Mouse (Mus musculus) forebrain, postnatal 0 days (tissue): Measurements from ENCODE around the gene Adamts14. TPM values are rescaled to one million over a fixed set of nuclear protein-coding genes. Genes with fewer than 3 reads are reported as not detected.

Source experiments
- ATAC-seq: fragments of 200-750 bp; cut with Nextera tagmentation; 2 replicates; pipeline ENCODE4 v1.8.0; 2017; ENCODE audit warnings: mild to moderate bottlenecking, moderate library complexity
- DNase-seq: peaks from one replicate; pipeline ENCODE4 v3.0.0-alpha.2; 2015
- H3K27ac ChIP-seq: fragments of 300-500 bp; sonication (generic); 2 replicates; pipeline ENCODE4 v1.5.1; 2014; ENCODE audit warnings: low read depth, mild to moderate bottlenecking, antibody characterized with exemption, low read length, moderate library complexity, mixed read lengths
- H3K27me3 ChIP-seq: fragments of 300-500 bp; sonication (generic); 2 replicates; pipeline ENCODE4 v1.6.1; 2014; ENCODE audit warnings: mild to moderate bottlenecking, low read length, mixed read lengths; ENCODE audit not compliant: insufficient read depth
- H3K36me3 ChIP-seq: fragments of 300-500 bp; sonication (generic); 2 replicates; pipeline ENCODE4 v1.6.1; 2014; ENCODE audit warnings: mild to moderate bottlenecking, moderate library complexity; ENCODE audit not compliant: insufficient read depth
- H3K4me1 ChIP-seq: fragments of 300-500 bp; sonication (generic); 2 replicates; pipeline ENCODE4 v1.6.1; 2014; ENCODE audit warnings: antibody characterized with exemption; ENCODE audit not compliant: insufficient read depth
- H3K4me2 ChIP-seq: fragments of 300-500 bp; sonication (generic); 2 replicates; pipeline ENCODE4 v1.6.1; 2014; ENCODE audit warnings: low read depth, mild to moderate bottlenecking, moderate library complexity
- H3K4me3 ChIP-seq: fragments of 300-500 bp; sonication (generic); 2 replicates; pipeline ENCODE4 v1.5.1; 2014; ENCODE audit warnings: low read depth, low read length, mixed read lengths
- H3K9ac ChIP-seq: fragments of 300-500 bp; sonication (generic); 2 replicates; pipeline ENCODE4 v1.6.1; 2014; ENCODE audit warnings: mild to moderate bottlenecking
- H3K9me3 ChIP-seq: fragments of 300-500 bp; sonication (generic); 2 replicates; pipeline ENCODE4 v1.6.1; 2016; ENCODE audit warnings: low read length
- CTCF ChIP-seq: sonication (generic); IDR thresholded peaks from 2 replicates; pipeline ENCODE4 v1.5.1; 2016; ENCODE audit warnings: antibody characterized with exemption, control low read depth, low read depth
- WGBS: fragments of 180-500 bp; shearing (Covaris S2); extraction: QIAGEN DNeasy Blood & Tissue Kit; methylation state at CpG from one replicate; pipeline ENCODE4 v1.1.7; 2014; 5-methylcytosine and 5-hydroxymethylcytosine counted together
- polyA plus RNA-seq: library from polyadenylated mRNA; unstranded; fragments of >200 nt; fragmentation: Nextera tagmentation; extraction: Ambion mirVana; gene quantifications from 2 replicates; pipeline ENCODE4 v1.2.1, GENCODE M21; 2015
- total RNA-seq: library from RNA; depleted of rRNA; stranded (reverse); fragments of >200 nt; gene quantifications from 2 replicates; pipeline ENCODE4 v1.2.3, GENCODE M21; 2014

The Adamts14 gene
- total and polyA plus RNA-seq, 2 experiments from 2014 or later, result 0.22 to 1.0 TPM

GRCm38 (mm10) chr10:61212817-61213216, 60.4 kb downstream of the Adamts14 start:
- 9% methylated on average over 10 of the region's 11 CpGs for WGBS
- ATAC-seq (no peak), DNase-seq (no peak)
- Histone ChIP-seq H3K4me2 (no peak overlapping the region), H3K4me3 (no peak overlapping the region), H3K27ac (no peak overlapping the region), H3K9me3 (no peaks in the 10 kb centered on the region), H3K36me3 (no peaks in the 10 kb centered on the region), H3K4me1 (no peaks in the 10 kb centered on the region), H3K27me3 (no peaks in the 10 kb centered on the region), H3K9ac (no peak overlapping the region)
- TF ChIP-seq CTCF, result no peak

- H3K9ac ChIP-seq, result no peak overlapping the region
- ATAC-seq, result peak; percentile 87
- no peak overlapping the region for H3K4me2 ChIP-seq
- 9% methylated on average over 13 of the region's 13 CpGs for WGBS
- H3K27me3 ChIP-seq, result no peaks in the 10 kb centered on the region
- DNase-seq, result peak; percentile 82
- H3K4me3 ChIP-seq, result no peak overlapping the region
- no peaks in the 10 kb centered on the region for H3K4me1 ChIP-seq
- H3K27ac ChIP-seq, result no peak overlapping the region
- no peaks in the 10 kb centered on the region for H3K36me3 ChIP-seq
- H3K9me3 ChIP-seq, result no peaks in the 10 kb centered on the region
- TF ChIP-seq CTCF, result peak; percentile 81
These were observed 61.5 kb downstream of the Adamts14 start for GRCm38 (mm10) chr10:61211743-61212142.

DNA sequence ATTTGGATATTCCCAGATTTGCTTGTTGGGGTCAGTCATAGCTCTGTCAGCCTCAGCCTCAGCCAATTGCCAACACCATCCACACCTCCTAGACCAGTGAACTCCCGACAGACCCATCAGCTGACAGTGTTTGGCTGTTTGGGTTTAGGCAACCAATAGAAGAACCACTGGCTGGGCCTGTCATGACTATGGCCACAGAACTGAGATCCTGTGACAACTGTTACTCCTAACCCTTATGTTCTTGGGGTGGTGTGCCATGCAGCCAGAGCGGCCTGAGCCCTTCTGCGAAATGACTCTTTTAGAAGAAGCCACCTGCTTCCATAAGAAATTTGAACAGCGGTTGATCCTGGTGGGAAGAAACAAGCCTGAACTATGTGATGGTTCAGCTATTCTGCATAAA, 62.1 kb downstream of the Adamts14 start:
- no peak overlapping the region for H3K4me2 ChIP-seq
- H3K4me3 ChIP-seq, result no peak overlapping the region
- no peak for DNase-seq
- no peaks in the 10 kb centered on the region for H3K9me3 ChIP-seq
- no peaks in the 10 kb centered on the region for H3K4me1 ChIP-seq
- 87% methylated on average over 4 of the region's 4 CpGs for WGBS
- no peak overlapping the region for H3K9ac ChIP-seq
- no peaks in the 10 kb centered on the region for H3K27me3 ChIP-seq
- no peak for ATAC-seq
- TF ChIP-seq CTCF, result no peak
- H3K36me3 ChIP-seq, result no peaks in the 10 kb centered on the region
- no peak overlapping the region for H3K27ac ChIP-seq

DNA sequence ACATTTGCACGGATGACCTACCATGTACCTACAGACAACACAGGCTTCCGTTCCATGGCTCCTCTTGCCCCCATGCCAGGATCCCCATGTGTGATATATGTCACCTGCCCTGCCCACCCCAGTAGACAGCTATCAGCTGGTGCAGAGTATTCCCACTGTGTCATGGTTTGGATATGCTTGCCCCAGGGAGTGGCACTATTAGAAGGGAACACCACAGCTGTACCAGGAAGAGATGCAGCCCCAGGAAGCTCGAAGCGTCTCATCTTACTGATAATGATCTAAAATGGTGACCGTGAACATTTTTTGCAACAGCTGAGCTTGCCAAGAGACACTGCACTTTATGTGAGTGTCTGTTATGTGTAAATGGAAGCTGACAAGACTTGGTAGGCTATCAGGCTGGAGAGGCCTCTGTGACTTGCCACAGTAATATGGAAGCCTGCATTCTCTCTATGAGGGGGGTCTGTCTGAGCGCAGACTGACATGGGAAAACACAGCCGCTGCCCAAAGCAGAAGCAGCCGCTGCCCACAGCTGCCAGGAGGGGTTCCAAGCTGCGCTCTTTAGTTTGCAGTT, 65.0 kb downstream of the Adamts14 start:
- Histone ChIP-seq H3K36me3 (no peaks in the 10 kb centered on the region), H3K27me3 (no peaks in the 10 kb centered on the region), H3K4me1 (no peaks in the 10 kb centered on the region), H3K9ac (no peak overlapping the region), H3K4me2 (no peak overlapping the region), H3K4me3 (no peak overlapping the region), H3K9me3 (no peaks in the 10 kb centered on the region), H3K27ac (no peak overlapping the region)
- no peak for TF ChIP-seq CTCF
- no peak for DNase-seq
- 87% methylated on average over 9 of the region's 9 CpGs for WGBS
- no peak for ATAC-seq

DNA sequence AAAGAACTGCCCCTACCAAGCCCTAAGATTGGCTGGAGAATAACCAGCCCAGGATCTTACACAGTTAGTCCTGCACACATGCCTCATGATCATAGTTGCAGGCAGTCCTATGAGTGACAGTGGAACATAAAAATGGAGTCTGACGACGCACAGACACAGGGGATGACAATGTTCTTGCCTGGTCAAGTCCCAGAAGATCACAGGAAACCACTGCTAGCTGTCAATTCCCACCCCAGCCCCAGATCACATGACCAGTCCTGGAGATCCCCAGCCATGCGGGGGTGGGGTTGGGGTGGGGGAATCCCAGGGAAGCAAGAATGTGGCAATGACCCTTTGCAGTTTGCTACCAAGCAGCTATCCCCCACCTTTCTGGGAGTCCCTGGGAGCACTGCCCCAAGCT, 69.3 kb downstream of the Adamts14 start:
- Histone ChIP-seq H3K4me1 (no peaks in the 10 kb centered on the region), H3K9ac (no peak overlapping the region), H3K27ac (no peak overlapping the region), H3K36me3 (no peaks in the 10 kb centered on the region), H3K4me3 (no peak overlapping the region), H3K9me3 (no peaks in the 10 kb centered on the region), H3K4me2 (no peak overlapping the region), H3K27me3 (no peaks in the 10 kb centered on the region)
- ATAC-seq (no peak), DNase-seq (no peak)
- 76% methylated on average over 3 of the region's 3 CpGs for WGBS
- TF ChIP-seq CTCF, result no peak

DNA sequence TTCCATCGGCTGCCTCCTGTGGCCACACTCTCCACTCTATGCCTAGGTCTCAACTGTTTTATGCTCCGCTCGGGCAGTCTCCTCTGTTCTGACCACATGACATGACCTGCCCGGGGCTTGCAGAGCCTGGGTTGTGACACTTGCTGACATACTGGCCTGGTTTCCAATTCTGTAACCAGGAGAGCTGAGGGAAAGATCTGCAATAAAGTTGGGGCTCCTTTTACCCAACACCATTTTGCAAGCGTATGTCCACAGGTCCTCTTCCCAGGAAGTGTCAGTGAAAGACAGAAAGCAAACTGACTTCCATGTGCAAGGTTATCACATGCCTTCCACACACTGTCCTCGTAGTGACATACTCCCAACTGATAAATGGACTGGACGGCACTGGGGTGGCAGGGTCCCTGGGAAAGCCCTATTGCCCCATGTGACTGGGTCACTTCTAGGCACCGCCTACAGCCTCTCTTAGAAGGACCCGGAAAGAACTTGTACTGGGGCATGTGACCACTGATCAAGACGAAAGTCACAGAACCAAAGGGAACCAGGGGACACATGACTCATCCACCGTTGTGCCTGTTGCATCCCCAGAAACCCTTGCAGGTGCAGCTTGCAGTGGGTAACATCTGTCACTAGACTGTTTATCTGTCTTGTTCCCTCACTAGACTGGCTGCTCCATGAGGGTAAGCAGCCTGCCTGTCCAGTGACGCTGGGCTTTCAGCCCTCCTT, 71.5 kb downstream of the Adamts14 start:
- Histone ChIP-seq H3K36me3 (no peaks in the 10 kb centered on the region), H3K4me2 (no peak overlapping the region), H3K4me3 (no peak overlapping the region), H3K27ac (no peak overlapping the region), H3K9ac (no peak overlapping the region), H3K27me3 (no peaks in the 10 kb centered on the region), H3K9me3 (no peaks in the 10 kb centered on the region), H3K4me1 (no peaks in the 10 kb centered on the region)
- TF ChIP-seq CTCF, result no peak
- WGBS, result 85% methylated on average over 12 of the region's 12 CpGs
- ATAC-seq (no peak), DNase-seq (no peak)

DNA sequence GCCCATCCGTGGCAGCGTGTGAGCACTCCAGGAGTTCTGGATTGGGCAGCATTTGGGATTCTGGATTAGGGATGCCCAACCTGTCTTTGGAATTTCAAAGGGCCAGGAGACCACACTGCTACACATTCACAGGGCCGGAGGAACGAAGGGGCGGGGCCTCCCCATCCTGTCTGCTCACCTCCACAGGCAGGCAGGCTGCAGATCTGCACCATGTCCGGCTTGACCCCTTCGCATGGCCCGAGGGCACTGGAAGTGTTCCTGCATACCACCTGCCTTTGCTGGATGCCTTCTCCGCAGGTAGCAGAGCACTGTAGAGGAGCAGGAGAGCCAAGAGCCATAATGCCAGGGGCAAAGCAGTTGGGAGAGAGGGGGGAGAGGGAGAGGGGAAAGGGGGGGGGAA, 72.2 kb downstream of the Adamts14 start:
- Histone ChIP-seq H3K4me1 (no peaks in the 10 kb centered on the region), H3K27me3 (no peaks in the 10 kb centered on the region), H3K9ac (no peak overlapping the region), H3K9me3 (no peaks in the 10 kb centered on the region), H3K27ac (no peak overlapping the region), H3K4me3 (no peak overlapping the region), H3K36me3 (no peaks in the 10 kb centered on the region), H3K4me2 (no peak overlapping the region)
- no peak for TF ChIP-seq CTCF
- ATAC-seq (no peak), DNase-seq (no peak)
- 46% methylated on average over 9 of the region's 9 CpGs for WGBS
